Mouse (Mus musculus): ENCODE measurements around the gene Actl7b.

Actl7b gene

DNA sequence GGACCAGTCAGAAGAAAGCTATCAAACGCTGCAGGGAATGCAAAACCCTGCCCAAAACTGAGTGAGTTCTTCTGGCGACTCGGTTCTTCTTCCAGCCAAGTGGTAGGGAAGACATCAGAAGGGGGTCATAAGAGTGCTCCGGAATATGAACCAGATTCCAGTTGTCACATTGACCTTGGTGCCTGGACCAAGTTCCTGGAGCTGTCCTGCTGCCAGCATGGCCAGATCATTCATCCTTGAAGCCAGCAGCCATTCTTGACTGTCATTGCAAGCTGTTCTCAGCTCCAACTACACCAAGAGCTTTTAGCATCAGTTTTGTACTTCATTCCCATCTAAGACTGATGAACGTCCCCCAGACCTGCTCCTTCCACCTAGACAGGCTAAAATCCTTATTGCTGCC is 24.4 kb downstream of the Actl7b start:
- ATAC-seq (ENCODE audit: insufficient number of reproducible peaks, low FRiP score, low TSS enrichment): no peak

- no peak for ATAC-seq (ENCODE audit: insufficient number of reproducible peaks, low FRiP score, low TSS enrichment)
Measured at GRCm38 (mm10) chr4:56713155-56713554, 28.1 kb downstream of the Actl7b start.

DNA sequence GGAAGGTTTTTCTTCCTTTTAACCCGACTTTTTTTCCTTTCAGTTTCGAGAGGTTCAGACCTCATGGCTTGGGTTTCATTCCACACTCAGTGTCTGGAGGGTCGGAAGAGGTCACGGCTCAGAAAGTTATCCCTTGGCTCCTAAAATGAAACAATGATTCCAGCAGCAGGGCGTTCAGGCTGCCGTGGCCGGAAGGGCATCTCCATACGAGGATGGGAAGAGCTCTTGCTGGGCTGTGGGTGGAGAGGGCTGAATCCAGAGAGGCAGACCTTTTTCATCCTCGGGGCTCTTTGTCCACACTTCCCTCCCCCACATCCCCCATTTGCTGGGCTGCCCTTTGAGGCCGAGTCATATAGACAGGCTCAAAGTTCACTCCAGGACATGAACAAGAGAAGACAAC is 39.0 kb downstream of the Actl7b start:
- ATAC-seq (ENCODE audit: insufficient number of reproducible peaks, low FRiP score, low TSS enrichment): no peak

- ATAC-seq (ENCODE audit: insufficient number of reproducible peaks, low FRiP score, low TSS enrichment): no peak
Measured at GRCm38 (mm10) chr4:56698671-56699070, 42.6 kb downstream of the Actl7b start.

DNA sequence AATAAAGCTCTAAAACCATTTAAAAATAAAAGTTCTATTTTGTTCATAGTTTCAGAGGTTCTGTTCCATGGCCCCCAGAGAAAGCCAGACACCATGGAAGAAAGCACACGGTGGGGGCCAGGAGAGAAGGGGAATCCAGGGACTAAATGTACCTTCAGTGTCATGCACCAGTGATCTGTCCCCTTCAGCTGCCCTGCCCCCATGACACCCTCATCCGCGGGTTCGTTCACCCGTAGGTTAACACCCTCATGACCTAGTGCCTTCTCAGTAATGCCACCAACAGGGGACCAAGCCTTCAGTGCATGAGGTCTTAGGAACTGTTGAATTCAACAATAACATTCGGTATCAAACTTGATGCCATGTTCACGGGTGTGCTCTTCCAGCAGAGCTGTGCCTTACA is 44.8 kb downstream of the Actl7b start:
- ATAC-seq (ENCODE audit: insufficient number of reproducible peaks, low FRiP score, low TSS enrichment): no peak
